Mouse (Mus musculus): ENCODE data around the gene 1110025L11Rik.
"Not testable (repeated sequence)": the region's sequence is repeated elsewhere in the genome, so short reads cannot be mapped to it uniquely, and the experiment has no call there.

The 1110025L11Rik gene

DNA sequence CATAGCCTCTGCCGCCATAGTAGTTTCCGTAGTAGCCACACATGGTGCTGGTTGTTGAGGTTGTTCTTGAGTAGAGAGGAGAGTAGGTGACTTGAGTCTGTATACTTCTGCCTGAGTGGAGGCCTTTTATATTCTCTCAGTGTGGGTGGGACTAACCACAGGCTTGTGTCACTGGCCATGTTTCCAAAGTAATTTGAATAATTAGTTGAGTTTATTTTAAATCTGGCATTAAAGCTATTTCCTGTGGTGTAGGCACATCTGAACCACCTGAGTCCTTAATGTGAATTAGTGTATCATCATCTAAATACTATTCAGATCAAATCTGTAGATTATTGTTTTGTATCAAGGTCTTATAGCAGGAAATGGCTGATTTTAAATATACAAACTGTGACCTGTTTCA is at the start of gene 1110025L11Rik:
TSS of gene 1110025L11Rik (minus strand) at position 101 of the 400 bp plus-strand sequence.
- DNase-seq: not testable (repeated sequence)

DNA sequence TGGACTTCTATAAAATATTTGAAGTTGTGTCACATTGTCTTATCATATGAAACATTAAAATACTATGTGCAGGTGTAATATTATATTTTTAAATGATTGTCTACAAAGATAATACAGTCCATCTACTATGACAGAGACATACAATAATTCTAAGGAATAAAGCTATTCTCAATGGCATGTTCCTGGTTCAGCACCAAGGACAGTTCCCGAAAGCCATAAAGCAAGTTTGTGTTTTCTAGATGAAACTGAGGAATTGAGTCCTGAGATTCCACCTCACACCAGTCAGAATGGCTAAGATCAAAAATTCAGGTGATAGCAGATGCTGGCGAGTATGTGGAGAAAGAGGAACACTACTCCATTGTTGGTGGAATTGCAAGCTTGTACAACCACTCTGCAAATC is 7.2 kb upstream of the 1110025L11Rik start:
- peak; percentile 49 to 52 for DNase-seq

- no peak for DNase-seq
Measured at GRCm38 (mm10) chr16:89047783-89048182, 16.0 kb downstream of the 1110025L11Rik start, which contains the start of gene Krtap6-5. Gene Krtap6-5 (minus strand): TSS chr16:89047883.

DNA sequence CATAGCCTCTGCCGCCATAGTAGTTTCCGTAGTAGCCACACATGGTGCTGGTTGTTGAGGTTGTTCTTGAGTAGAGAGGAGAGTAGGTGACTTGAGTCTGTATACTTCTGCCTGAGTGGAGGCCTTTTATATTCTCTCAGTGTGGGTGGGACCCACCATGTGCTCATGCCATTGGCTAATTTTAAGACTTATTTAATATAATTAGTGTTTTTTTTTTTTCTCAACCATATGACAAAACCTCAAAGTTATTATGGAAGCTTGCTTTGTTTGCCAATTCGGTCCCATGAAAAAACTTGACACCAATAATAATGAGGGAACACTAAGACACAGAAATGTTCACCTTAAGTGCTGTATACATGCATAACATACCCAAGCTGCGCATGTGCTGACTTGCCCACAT is 22.4 kb downstream of the 1110025L11Rik start, which contains the start of gene Gm10228:
TSS of gene Gm10228 (minus strand) at position 101 of the 400 bp plus-strand sequence.
- not testable (repeated sequence) for DNase-seq

- not testable (repeated sequence) for DNase-seq
Measured at GRCm38 (mm10) chr16:89031399-89031798, 32.4 kb downstream of the 1110025L11Rik start, which contains the start of gene Krtap6-1. Gene Krtap6-1 (plus strand): TSS chr16:89031699.

GRCm38 (mm10) chr16:89014984-89015383 is 48.8 kb downstream of the 1110025L11Rik start, which contains the start of gene Gm10229:
Gene Gm10229 (plus strand): TSS chr16:89015284.
- DNase-seq: not testable (repeated sequence)

GRCm38 (mm10) chr16:89013973-89014372 is 49.8 kb downstream of the 1110025L11Rik start:
- no peak for DNase-seq
